Mouse (Mus musculus) lung, postnatal 25 days (tissue): Measurements from ENCODE around the gene Olfr727.

ENCODE experiments used
- DNase-seq: peaks from one replicate; pipeline ENCODE4 v3.0.0; 2022; ENCODE audit warnings: low spot score

Olfr727 gene

GRCm38 (mm10) chr14:50122886-50123285 lies at the start of gene Olfr727:
Gene Olfr727 (plus strand): TSS chr14:50123186.
- no peak for DNase-seq

- no peak for DNase-seq
Observed at GRCm38 (mm10) chr14:50090853-50091252, 32.1 kb upstream of the Olfr727 start, which contains the start of gene Olfr726. Gene Olfr726 (minus strand): TSS chr14:50090953.

- no peak for DNase-seq
Observed at GRCm38 (mm10) chr14:50142580-50142979, 19.6 kb downstream of the Olfr727 start, which contains the start of gene Olfr728. Gene Olfr728 (minus strand): TSS chr14:50142680.

- no peak for DNase-seq
Observed at GRCm38 (mm10) chr14:50152810-50153209, 29.8 kb downstream of the Olfr727 start, which contains the start of gene Olfr729. Gene Olfr729 (minus strand): TSS chr14:50152910.
